Mouse (Mus musculus): ENCODE measurements around the gene Pou2f2.

DNA sequence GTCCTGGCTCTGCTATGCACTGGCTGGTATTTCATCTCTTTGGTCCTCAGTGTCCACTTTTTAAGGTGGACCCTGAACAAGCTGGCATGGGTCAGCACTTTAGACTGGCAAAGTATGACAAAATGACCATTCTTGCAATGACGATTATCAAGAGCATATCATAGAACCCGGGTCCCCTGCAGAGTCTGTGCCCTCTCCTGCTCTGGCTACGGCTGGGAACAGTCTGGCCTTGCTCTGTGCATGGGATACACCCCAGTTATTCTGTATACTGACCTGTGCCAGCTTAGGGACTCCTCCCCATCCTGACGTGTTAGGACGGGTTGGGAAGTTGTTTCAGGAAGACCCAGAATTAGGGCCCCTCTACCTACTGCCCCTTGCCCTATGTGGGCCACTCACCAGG lies 121.6 kb downstream of the Pou2f2 start:
- TF ChIP-seq POLR2A (IDR thresholded peaks at IDR 0.05; ENCODE audit: insufficient read depth, low read depth, low read length), result no peak
- no peak for TF ChIP-seq CTCF (IDR thresholded peaks at IDR 0.05)

Measured in heart, adult 2 months (tissue).